Mouse (Mus musculus) cerebellum, adult 9-11 months (tissue): ENCODE results near the gene Sar1a.
A peak's percentile ranks its signal among the peaks of the same experiment; 100 is the strongest.

ENCODE experiments used
- DNase-seq: peaks from one replicate; pipeline ENCODE4 v3.0.0; 2022

The Sar1a gene

DNA sequence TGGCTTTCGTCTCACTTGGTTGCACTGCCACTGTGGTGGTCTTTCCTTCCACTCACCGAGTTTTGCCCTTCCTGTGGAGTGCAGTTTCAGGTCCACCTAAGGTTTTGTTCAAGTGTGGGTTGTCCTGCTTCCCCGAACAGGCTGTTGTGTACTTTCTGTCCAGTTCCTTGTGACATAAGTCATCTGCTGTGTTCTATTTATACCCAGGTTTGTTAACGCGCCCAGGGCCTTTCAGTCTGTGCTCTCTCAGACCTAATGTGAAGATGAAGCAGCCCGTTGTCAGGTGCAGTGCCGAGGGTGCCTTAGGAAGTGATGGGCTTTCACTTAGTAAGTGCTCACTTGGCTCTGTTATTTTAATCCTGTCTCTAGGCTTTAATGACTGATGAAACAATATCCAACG is 9.3 kb downstream of the Sar1a start:
- no peak for DNase-seq

DNA sequence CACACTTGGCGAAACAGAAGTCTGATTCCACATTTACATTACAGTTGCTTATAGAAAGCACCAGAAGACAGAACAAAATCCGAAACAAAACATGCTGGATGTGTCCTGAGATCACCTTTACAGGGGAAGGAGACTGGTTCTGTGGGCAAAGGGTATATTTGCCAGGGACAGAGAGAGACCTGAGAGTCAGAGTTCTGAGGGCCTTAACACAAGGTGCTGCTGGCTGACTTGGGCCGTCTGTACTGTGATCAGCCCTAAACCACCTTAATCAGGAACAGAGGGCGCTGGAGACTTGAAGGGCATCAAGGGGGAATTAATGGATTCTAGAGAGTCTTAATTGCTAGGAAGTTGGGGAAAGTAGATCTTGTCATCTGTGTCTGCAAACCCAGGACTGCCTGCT is 13.5 kb downstream of the Sar1a start:
- DNase-seq = no peak

DNA sequence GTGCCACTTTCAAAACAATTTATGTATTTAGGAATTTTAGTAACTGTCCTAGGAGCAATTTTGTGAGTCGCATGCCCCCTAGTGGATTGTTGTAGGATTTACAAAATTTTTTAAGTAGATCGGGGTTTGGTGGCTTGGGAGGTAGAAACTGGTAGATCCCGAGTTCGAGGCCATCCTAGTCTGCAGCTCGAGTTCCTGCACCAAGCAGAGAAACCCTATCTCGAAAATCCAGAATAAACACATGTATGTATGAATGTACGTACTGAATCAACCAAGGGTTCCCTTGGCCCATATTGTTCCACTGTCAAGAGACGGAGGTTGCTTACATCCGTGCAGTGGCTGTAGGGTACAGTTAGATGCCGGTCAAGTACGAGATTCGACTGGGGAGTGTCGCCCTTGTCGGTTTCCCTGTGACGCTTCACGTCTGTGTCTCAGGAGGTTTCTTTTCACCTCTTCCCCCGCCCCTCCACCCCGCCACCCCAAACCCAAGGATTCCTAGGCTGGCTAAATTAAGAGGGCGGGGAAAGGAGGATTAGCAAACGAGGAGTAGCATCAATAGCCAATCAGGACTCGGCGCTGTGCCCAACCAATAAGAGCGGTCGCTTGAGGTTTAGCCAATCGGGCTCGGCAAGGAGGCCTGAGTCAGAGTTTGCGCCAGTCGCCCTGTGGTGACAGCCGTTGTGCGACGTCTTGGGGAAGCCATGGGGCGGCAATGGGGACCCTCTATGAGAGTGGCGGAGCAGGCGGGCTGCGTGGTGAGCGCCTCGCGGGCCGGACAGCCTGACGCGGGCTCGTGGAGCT is 15.0 kb downstream of the Sar1a start, which contains the start of gene Tysnd1:
TSS of gene Tysnd1 (plus strand) at position 645 of the 801 bp plus-strand sequence.
- DNase-seq = peak; percentile 97

DNA sequence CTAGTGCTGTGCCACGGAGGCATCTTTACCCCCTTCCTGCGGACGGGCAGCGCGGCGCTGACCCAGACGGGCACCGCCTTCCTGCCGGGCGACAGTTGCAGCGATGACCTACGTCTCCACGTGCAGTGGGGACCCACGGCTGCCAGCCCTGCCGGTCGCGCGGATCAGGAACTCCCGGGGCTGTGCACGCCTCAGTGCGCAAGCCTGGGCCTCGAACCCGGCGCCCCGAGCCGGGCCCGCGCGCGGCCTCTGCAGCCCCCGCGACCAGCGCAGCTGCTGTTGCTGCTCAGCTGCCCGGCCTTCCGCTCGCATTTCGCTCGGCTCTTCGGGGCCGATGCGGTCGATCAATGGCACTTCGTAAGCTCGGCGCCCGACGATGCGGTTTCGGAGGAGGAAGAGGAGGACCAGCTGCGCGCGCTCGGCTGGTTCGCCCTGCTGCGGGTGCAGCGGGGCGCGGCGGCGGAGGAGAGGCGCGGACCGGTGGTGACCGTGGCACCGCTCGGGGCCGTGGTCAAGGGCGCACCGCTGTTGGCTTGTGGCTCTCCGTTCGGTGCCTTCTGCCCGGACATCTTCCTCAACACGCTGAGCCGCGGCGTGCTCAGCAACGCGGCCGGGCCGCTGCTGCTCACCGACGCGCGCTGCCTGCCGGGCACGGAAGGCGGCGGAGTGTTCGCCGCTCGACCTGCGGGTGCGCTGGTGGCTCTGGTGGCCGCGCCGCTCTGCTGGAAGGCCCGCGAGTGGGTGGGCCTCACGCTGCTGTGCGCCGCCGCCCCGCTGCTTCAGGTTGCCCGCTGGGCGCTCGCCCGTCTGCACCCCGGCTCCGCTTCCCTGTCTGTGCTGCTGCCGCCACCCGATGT is 15.8 kb downstream of the Sar1a start:
- no peak for DNase-seq

DNA sequence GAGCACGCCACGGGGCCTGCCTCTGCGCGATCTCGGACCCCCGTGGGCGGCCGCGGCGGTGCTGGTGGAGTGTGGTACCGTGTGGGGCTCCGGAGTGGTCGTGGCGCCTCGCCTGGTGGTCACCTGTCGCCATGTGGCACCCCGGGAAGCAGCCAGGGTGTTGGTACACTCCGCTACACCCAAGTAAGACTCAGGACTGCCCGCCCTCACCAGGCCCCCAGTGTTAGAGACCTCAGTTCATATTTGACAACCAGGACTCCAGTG is 16.4 kb downstream of the Sar1a start:
- peak; percentile 46 for DNase-seq

DNA sequence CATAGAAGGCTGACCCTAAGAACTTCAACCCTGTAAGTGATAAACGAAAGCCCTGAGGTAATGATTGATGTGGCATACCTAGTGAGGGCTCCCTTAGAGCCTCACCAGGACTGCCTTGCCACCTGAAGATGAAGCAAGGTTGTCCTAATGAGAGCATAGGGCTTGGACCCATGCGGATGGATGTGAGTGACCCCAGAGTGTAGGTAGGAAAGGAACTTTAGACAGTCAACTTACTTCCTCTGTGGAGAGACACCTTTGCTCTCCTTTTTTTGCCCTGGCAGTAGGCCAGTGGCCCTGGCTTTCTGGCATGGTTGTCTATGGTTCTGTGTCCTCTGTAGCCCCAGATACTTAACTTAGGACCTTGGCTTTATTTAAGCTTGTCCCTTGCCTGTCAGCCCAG is 16.9 kb downstream of the Sar1a start:
- peak; percentile 50 for DNase-seq

DNA sequence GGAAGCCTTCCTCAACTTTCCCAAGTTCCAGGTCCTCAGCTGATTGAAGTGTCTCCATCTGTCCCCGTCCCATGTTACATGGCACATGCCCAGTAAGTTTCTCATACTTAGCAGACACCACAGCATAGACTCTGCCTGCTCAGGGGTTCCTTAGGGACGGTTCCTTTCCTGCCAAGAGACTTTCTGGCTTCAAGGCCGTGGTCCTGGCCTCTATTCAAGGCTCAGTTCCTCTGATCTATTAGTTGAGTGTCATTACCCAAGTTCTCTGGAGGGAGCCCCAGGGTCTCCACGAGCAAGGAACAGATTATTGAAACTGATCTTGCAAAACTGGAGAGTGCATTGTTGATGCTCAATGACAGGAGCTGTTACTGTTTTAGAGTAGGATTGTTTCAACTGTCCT is 24.6 kb downstream of the Sar1a start:
- DNase-seq = no peak

DNA sequence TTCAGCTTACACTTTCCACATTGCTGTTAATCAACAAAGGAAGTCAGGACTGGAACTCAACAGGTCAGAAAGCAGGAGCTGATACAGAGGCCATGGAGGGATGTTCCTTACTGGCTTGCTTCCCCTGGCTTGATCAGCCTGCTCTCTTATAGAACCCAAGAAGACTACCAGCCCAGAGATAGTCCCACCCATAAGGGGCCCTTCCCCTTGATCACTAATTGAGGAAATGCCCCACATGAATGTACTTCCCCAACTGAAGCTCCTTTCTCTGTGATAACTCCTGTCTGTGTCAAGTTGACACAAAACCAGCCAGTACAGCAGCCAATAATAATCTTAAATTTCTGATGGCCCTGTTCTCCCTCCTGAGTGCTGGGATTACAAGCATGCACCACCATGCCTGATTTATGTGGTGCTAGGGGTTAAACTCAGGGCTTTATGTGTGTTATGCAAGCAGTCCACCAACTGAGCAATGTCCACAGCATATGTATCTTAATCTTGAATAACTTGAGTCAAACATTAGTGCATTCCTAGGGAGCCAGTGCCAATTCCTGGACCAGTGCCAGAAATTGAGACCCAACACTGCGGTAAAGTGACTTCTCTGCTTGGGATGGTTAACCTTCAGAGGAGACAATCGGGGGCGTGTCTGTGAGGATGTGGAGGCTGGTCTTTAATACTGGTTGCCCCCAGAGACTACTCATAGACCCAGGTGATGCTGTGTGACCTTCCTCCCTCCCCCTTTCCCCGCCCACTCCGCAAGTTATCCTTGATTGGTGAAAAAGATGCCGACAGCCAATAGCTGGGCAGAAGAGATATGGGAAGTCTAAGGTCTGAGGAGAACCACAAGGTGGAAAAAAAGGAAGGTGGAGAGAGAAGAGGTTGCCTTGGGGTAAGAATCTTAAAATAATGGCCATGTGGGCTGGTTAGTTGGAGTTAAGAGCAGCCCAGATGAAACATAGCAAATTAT is 26.6 kb downstream of the Sar1a start:
- DNase-seq = no peak

DNA sequence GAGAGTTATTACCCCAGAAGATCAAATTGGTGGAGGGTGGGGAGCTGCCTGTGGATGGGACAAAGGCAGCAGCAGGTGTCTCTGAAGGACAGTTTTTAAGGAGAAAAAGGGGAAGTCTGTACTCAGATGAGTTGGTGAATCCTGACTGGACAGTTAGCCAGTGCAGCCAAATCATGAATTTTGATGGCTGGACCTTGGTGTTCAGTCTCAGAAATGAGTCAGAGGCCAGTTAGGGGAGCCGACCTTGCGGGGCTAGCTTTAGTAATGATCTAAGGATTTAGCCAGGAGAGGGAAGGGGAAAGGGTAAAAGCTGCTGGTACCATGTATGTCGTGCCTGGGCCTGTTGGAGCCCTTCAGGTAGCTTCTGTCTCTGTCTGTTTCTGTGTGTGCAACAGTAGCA is 33.5 kb downstream of the Sar1a start:
- DNase-seq = no peak

DNA sequence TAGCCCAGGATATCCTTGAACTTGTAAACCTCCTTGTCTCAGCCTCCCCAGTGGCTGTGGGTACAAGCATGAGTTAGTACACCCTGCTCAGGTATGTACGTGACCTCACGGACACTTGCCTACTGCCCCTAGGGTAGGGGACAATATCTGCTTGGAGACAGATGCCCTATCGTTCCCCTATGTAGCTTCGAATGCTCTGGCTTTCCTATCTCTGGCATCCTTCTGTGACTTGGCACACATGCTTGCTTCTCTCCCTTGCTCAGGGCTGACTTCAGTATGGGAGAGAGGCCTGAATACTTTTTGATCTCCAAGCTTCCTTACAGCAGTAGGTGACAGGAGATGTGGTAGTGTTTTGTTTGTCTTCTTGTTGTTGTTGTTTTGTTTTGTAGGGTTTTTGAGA is 34.0 kb downstream of the Sar1a start:
- no peak for DNase-seq

DNA sequence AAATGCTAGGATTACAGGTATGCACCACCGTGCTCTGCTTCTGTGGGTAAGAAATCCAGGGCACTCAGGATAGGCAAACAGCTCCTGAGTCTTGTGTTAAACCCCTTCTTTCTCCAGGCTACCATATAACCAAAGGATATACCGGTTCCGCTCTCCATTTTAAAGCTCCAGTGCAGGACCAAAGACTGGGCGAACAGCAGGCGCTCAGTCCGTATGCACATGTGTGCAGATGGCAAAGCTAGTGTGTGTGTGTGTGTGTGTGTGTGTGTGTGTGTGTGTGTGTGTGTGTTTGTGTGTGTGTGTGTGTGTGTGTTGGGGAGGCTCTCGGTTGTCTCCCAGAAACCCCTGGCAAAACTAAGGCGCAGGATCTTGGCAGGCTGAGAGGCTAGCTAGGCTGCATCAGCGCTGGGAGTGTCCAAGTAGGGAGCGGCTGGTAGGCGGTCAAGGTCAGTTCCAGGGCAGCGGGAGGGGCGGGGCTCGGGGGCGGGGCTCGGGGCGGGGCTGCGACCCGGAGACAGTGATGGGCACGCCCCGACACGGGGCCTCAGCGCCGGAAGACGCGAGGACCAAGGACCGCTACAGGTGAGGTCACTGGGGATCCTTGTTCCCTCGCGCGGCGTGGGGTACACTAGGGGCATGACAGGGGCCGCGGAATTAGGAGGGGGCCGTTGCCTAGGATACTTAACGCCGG is 34.8 kb downstream of the Sar1a start, which contains the start of gene Aifm2:
TSS of gene Aifm2 (plus strand) at position 493 of the 691 bp plus-strand sequence.
- DNase-seq = peak; percentile 54

DNA sequence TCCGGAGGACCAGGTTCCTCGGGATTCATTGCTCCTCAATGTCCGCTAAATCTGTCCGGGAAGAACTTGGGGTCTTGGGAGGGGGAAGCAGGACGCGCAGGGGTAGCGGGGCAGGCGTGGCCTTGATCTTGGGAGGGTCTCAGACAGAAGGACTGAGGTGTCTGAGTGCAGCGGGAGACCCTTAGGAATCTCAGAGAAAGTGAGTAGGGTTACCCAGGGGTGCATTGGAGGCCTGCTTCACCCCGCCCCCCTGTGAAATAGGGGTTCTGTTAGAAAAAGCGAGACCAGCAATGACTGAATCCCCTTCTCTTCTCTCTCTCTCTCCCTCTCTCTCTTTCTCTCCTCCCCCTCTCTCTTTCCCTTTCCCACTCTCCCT is 35.4 kb downstream of the Sar1a start:
- no peak for DNase-seq

DNA sequence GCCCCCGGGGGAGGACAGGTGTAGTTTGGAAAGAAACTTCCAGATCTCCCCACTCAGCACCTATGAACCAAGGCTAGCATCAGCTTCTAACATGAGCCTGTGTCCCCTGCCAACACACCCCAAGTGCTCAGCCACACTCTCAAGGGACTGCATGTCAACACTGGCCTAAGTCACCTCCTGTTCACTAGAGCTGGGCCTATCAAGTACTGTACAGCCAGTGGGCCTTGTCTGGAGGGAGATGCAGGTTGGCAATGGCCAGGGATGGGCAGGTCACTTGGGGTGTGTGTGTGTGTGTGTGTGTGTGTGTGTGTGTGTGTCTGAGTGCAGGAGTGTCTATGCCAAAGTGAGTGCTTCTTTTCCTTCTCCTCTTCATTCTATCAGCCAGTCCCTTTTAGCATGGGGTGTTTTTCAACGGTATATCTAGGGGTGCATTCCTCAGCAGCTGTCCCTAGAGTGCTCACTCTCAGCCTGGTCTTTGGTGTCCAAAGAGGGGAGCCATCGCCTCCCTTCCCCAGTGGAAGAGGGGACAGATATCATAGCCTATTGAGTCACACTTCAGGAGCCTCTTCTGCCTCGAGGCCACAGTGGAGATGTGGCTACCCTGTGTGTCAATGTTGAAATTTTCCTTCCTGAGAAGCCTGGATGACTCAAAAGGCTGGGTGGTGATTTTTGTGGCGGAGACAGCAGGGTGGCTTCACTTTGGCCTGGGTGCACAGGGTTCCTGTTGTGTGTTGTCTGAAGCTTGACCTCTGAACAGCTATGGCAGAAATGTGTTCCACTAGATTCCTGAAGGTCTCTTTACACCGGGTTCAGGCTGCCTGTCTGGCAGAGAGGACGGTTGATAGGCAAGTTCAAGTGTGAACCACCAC is 36.1 kb downstream of the Sar1a start:
- no peak for DNase-seq

DNA sequence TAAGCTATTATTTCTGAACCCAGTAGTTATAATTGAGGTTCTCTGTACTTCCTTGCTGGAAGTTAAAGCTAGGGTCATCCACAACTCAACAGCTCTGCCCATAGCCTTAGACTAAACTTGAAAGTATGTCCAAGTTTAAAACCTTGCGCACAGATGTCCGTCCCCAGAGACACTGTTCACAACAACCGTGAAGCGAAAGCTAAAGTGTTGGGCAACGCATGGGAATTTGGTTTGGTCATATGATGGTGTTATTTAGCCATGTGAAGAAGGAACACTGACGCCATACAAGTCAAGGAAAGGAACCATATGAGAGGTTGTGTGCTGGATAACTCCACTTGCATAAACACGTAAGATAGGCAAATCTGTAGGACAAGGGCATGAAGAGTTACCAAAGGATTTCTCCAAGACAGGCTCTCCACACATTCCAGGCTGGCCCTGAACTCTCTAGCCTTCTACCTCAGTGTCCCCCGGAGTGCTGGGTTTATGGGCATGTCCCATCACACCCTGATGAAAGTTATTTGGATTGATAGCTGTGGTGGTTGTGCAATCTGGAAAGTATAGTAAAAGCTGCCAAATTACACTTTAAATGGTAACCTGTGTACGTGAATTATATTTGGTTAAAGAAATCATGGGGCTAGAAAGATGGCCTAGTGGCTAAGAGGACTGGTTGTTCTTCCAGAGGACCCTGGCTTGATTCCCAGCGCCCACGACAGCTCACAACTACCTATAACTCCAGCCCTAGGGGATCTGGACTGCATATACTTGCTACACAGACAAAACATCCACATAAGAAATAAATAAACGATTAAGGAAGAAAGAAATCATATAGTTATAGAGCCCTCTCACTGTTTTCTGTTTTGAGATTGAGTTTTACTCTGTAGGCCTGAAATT is 37.6 kb downstream of the Sar1a start:
- no peak for DNase-seq

DNA sequence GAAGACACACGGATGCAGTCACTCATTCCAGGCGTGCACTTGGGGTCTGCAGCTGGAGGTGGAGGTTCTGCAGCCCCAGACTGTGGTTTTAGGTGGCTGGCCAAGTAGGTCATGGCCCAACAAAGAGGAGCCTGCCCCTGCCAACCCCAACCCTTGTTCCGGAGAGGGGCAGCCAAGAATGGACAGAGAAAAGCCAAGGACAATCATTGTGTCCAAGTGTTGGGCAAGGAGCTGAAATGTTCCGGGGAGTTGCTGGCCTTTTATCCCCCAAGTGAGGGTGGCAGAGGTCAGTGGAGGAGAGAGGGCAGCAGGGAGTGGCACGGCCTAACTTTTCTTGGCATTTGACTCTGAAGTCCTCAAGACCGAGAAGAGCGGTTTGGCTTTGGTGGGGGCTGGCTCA is 40.2 kb downstream of the Sar1a start:
- no peak for DNase-seq

DNA sequence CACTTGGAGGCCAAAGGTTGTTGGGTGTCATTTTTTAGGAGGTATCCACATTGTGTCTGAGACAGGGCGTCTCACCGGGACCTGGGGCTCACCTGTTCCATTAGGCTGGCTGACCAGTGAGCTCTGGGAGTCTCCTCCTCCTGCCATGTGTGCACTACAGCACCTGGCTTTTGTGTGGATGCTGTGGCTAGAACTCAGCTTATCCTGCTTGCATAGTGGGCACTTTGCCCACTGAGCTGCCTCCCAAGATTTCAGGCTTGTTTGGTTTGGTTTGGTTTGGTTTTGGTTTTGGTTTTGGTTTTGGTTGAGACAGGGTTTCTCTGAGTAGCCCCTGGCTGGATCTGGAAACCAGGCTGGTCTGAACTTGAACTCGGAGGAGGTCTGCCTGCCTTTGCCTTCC is 42.1 kb downstream of the Sar1a start:
- no peak for DNase-seq

DNA sequence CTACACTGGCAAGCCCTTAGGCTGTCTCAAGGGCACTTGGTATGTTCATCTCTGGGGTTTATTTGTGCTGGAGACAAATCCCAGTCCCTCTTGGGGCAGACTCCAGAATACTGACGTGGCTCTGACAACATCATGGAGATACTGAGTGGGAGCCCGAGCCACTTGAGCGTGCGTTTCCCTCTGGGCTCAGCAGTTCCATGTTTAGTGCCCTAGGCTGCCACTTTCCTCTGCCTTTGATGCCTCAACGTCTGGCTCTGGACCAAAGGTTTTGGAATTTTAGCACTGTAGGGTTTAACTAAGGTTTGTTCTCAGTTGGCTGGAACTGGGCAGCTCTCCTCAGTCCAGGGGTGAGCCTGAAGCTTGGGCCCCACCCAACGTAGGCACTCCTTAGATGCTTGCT is 43.2 kb downstream of the Sar1a start:
- DNase-seq = no peak

DNA sequence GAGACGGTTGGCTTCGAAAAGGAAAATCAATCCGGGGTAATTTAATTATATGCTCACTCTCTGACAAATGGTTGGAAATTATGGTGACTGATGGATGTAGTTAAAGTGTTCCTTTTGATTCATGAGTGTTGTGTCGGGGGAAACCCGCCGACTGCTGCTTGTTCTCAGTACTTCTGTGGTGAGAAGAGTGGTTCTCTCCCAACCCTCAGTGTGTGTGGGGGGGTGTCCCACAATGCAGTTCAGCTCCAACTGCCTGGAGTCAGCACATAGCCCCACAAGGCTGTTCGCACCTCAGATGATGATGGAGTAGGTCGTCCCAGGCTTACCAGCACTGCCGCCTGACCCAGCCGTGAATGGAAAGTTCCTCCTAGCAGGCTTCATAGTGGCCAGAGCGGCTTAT is 49.1 kb downstream of the Sar1a start:
- no peak for DNase-seq

DNA sequence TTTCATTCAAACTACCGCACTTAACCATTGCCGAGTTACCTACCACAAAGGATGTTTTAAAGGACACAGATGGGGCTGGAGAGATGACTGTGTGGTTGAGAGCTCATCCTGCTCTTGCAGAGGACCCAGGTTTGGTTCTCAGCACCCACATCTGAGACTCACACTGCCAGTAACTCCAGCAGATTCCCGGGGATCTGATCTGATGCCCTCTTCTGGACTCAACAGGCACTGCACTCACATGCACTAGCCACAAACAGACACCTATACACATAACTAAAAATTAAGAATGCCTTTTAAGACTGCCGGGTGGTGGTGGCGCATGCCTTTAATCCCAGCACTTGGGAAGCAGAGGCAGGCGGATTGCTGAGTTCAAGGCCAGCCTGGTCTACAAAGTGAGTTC is 50.1 kb downstream of the Sar1a start:
- DNase-seq = no peak

DNA sequence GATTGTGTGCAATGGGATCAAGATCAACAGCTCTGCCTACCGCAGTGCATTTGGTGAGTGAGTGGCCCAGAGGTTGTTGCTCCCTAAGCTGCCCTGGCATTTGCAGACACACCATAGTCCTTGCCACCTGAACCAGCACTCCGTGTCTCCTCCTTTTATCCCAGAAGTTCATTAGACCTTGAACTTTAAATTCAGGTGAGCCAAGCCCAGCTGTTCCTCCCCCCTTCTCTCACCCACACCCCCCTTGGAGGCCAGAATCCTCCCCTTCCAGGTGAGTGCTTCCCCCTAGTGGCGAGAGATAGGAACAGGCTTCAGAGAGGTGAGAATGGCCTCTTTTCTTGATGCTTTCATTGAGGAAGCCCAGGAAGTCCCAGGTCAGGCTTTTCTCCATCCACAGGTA is 54.3 kb downstream of the Sar1a start:
- no peak for DNase-seq

DNA sequence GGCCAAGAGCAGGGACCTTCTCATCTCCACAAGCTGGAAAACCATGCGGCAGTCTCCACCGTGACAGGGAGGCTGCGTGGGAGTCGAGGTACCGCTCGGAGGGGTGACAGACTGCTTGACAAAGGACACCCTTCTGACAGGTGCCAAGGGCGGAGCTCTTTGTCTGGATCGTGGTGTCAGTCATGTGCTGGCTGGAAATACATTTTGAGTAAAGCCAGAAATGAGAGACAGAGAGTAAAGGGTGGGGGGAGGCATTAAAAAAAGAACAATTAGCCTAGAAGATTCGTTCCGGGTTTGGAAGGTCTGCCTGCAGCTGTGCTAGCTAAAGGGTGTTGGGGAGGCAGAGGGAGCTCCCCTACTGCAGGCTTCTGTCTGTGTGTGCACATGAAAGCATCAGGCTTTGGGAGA is 56.6 kb downstream of the Sar1a start:
- DNase-seq = no peak
